Mouse (Mus musculus): ENCODE data around the gene Jmjd8. TPM values are rescaled to one million over a fixed set of nuclear protein-coding genes. Genes with fewer than 3 reads are reported as not detected.
"Not testable (repeated sequence)": the region's sequence is repeated elsewhere in the genome, so short reads cannot be mapped to it uniquely, and the experiment has no call there.

Jmjd8 gene
- polyA plus RNA-seq, 1 experiment from 2014 or later = 67.0 TPM

DNA sequence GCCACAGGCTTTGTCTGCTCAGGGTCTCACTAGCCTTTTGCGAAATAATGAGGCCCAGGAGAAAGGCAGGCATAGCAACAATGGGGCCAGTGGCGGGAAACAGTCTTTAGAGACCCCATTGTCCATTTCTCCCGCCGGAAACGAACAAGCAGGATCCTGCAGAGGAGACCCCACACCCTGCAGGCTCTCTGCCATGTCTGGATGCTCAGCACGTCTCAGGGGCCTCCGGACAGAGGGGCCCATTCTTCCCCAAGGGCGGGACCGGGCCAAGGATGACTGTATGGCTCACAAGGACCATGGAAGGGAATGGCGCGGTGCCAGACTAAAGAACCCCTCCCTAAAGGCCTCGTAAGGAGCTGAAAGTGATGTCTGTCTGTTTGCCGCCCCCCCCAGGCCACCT, 34.5 kb upstream of the Jmjd8 start:
- H3K9ac ChIP-seq (replicated peaks) = no peak overlapping the region
- H3K4me1 ChIP-seq = peaks cover 66% of the 10 kb centered on the region
- no peak overlapping the region for H3K4me3 ChIP-seq

GRCm38 (mm10) chr17:25794998-25795397, 33.7 kb upstream of the Jmjd8 start:
- Histone ChIP-seq H3K36me3 (no peaks in the 10 kb centered on the region), H3K27ac (replicated peaks) (peak overlapping the region; percentile 35; the same call in 1 of the 2 replicates), H3K4me3 (no peak overlapping the region), H3K4me1 (peaks cover 66% of the 10 kb centered on the region), H3K9me3 (no peaks in the 10 kb centered on the region), H3K9ac (replicated peaks) (no peak overlapping the region), H3K4me2 (replicated peaks) (peak overlapping the region; percentile 86), H3K27me3 (0 out of 2 replicates have a peak, but pooled peaks cover 4% of the 10 kb centered on the region)
- no peak for ATAC-seq (replicated peaks)
- 46% methylated on average over 17 of the region's 17 CpGs for WGBS

More for the DNA sequence above, 34.5 kb upstream of the Jmjd8 start:
- H3K27ac ChIP-seq (replicated peaks) = peak overlapping the region; percentile 95
- ATAC-seq (replicated peaks) = no peak
- H3K4me2 ChIP-seq (replicated peaks) = peak overlapping the region; percentile 86; the same call in 1 of the 2 replicates
- H3K27me3 ChIP-seq = 0 out of 2 replicates have a peak, but pooled peaks cover 4% of the 10 kb centered on the region
- 0 out of 2 replicates have a peak, but pooled peaks cover 6% of the 10 kb centered on the region for H3K36me3 ChIP-seq
- WGBS = 8% methylated on average over 13 of the region's 13 CpGs
- H3K9me3 ChIP-seq = no peaks in the 10 kb centered on the region

DNA sequence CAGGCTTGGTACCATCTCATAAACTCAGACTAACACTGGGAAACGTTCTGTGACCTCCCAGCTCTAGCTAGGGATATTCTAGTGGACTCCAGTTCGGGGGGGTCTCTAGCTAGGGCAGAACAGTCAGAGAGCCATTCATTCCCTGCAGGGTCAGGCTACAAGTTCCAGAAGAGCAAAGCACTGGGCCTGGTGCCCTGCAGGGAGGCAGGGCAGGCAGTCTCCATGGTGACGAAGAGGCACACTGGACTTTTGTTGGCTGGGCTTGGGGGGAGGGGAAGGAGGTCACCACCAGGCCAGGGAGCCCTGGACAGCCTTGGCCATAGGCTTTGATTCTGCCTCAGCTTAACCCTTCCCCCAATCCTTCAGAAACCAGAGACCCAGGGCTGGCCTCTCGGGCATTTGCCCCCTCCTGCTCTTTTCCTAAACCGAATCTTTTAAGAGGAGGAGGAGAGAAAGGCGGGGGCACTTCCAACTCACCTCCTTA, 33.0 kb upstream of the Jmjd8 start, which contains the start of gene AC134908.4:
AC134908.4 (minus strand) TSS at position 51 of the 484 bp plus-strand sequence.
- Histone ChIP-seq H3K4me1 (peaks cover 64% of the 10 kb centered on the region), H3K27ac (replicated peaks) (peak within 1 kb of the TSS; percentile 40), H3K4me2 (replicated peaks) (peak within 1 kb of the TSS; percentile 86), H3K9me3 (no peaks in the 10 kb centered on the region), H3K4me3 (peak within 1 kb of the TSS; percentile 63), H3K9ac (replicated peaks) (peak within 1 kb of the TSS; percentile 44), H3K27me3 (0 out of 2 replicates have a peak, but pooled peaks cover 4% of the 10 kb centered on the region), H3K36me3 (no peaks in the 10 kb centered on the region)
- no peak for ATAC-seq (replicated peaks)
- WGBS = 6% methylated on average over 6 of the region's 6 CpGs

- Histone ChIP-seq H3K4me1 (peaks cover 60% of the 10 kb centered on the region), H3K27me3 (0 out of 2 replicates have a peak, but pooled peaks cover 4% of the 10 kb centered on the region)
- WGBS = 1% methylated on average over 37 of the region's 37 CpGs
Measured at GRCm38 (mm10) chr17:25796211-25796771, 32.4 kb upstream of the Jmjd8 start.

GRCm38 (mm10) chr17:25796951-25797369, 31.7 kb upstream of the Jmjd8 start, which contains the start of gene Metrn:
Metrn (minus strand) TSS chr17:25797136.
- Histone ChIP-seq H3K36me3 (no peaks in the 10 kb centered on the region), H3K4me3 (peak within 1 kb of the TSS; percentile 63), H3K9ac (replicated peaks) (peak within 1 kb of the TSS; percentile 61), H3K4me2 (replicated peaks) (peak within 1 kb of the TSS; percentile 86), H3K9me3 (no peaks in the 10 kb centered on the region), H3K4me1 (peaks cover 55% of the 10 kb centered on the region), H3K27me3 (0 out of 2 replicates have a peak, but pooled peaks cover 4% of the 10 kb centered on the region), H3K27ac (replicated peaks) (peak within 1 kb of the TSS; percentile 40)
- 0% methylated on average over 33 of the region's 35 CpGs for WGBS
- peak; percentile 68 for ATAC-seq (replicated peaks)

More at GRCm38 (mm10) chr17:25796211-25796771, 32.4 kb upstream of the Jmjd8 start:
- ATAC-seq (replicated peaks) = no peak
- Histone ChIP-seq H3K36me3 (no peaks in the 10 kb centered on the region), H3K27ac (replicated peaks) (peak overlapping the region; percentile 40), H3K4me3 (peak overlapping the region; percentile 63), H3K9ac (replicated peaks) (peak overlapping the region; percentile 44), H3K9me3 (no peaks in the 10 kb centered on the region), H3K4me2 (replicated peaks) (peak overlapping the region; percentile 86)

DNA sequence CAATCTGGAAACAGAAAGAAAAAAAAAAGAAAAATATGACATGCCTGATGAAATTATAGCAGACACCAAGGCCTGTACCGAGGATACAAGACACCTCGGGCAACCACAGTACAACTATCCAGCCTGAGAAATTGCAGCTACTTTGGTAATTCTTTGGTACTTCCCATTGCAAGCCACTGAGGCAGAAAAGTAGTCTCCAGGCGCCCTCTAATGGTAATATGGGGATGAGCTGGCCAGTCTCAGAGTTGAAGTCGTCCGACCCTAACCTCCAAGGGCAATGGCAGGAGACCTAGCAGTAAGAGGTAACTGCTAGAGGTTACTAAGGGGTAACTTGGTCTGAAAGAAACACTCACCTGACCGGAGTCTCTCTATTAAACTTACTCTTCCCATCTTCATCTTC, 27.6 kb upstream of the Jmjd8 start:
- peaks cover 39% of the 10 kb centered on the region for H3K4me1 ChIP-seq
- H3K27me3 ChIP-seq = 0 out of 2 replicates have a peak, but pooled peaks cover 4% of the 10 kb centered on the region
- 8% methylated on average over 6 of the region's 6 CpGs for WGBS
- H3K4me2 ChIP-seq (replicated peaks) = no peak overlapping the region
- H3K27ac ChIP-seq (replicated peaks) = no peak overlapping the region
- H3K9ac ChIP-seq (replicated peaks) = no peak overlapping the region
- ATAC-seq (replicated peaks) = no peak
- no peaks in the 10 kb centered on the region for H3K9me3 ChIP-seq
- H3K36me3 ChIP-seq = no peaks in the 10 kb centered on the region
- no peak overlapping the region for H3K4me3 ChIP-seq

- Histone ChIP-seq H3K4me2 (replicated peaks) (peak overlapping the region; percentile 28), H3K27ac (replicated peaks) (peak overlapping the region; percentile 86), H3K36me3 (no peaks in the 10 kb centered on the region), H3K27me3 (no peaks in the 10 kb centered on the region), H3K4me1 (peaks cover 25% of the 10 kb centered on the region), H3K9me3 (no peaks in the 10 kb centered on the region), H3K9ac (replicated peaks) (peak overlapping the region; percentile 20; the same call in 1 of the 2 replicates), H3K4me3 (no peak overlapping the region)
- ATAC-seq (replicated peaks) = peak; percentile 87
- WGBS = 9% methylated on average over 10 of the region's 10 CpGs
Measured at GRCm38 (mm10) chr17:25802825-25803517, 25.7 kb upstream of the Jmjd8 start.

GRCm38 (mm10) chr17:25806507-25806906, 22.2 kb upstream of the Jmjd8 start:
- H3K4me3 ChIP-seq = no peak overlapping the region
- no peak overlapping the region for H3K9ac ChIP-seq (replicated peaks)
- no peaks in the 10 kb centered on the region for H3K9me3 ChIP-seq
- no peak for ATAC-seq (replicated peaks)
- peaks cover 46% of the 10 kb centered on the region for H3K4me1 ChIP-seq
- no peaks in the 10 kb centered on the region for H3K27me3 ChIP-seq
- 93% methylated on average over 4 of the region's 4 CpGs for WGBS
- no peak overlapping the region for H3K27ac ChIP-seq (replicated peaks)
- H3K36me3 ChIP-seq = no peaks in the 10 kb centered on the region
- no peak overlapping the region for H3K4me2 ChIP-seq (replicated peaks)

- not testable (repeated sequence) for H3K27me3 ChIP-seq; H3K9me3 ChIP-seq; H3K27ac ChIP-seq (replicated peaks); H3K36me3 ChIP-seq; H3K9ac ChIP-seq (replicated peaks); H3K4me3 ChIP-seq; ATAC-seq (replicated peaks); H3K4me2 ChIP-seq (replicated peaks)
- 49% methylated on average over 2 of the region's 2 CpGs for WGBS
- H3K4me1 ChIP-seq = peaks cover 43% of the 10 kb centered on the region
Measured at GRCm38 (mm10) chr17:25807452-25807851, 21.2 kb upstream of the Jmjd8 start.

- H3K4me3 ChIP-seq = peak overlapping the region; percentile 99
- peak overlapping the region; percentile 98 for H3K27ac ChIP-seq (replicated peaks)
- 45% methylated on average over 5 of the region's 5 CpGs for WGBS
- peaks cover 43% of the 10 kb centered on the region for H3K4me1 ChIP-seq
- H3K27me3 ChIP-seq = no peaks in the 10 kb centered on the region
- peak overlapping the region; percentile 89 for H3K4me2 ChIP-seq (replicated peaks)
- no peaks in the 10 kb centered on the region for H3K36me3 ChIP-seq
- ATAC-seq (replicated peaks) = peak; percentile 2; the same call in 1 of the 2 replicates
- H3K9ac ChIP-seq (replicated peaks) = peak overlapping the region; percentile 99
- H3K9me3 ChIP-seq = no peaks in the 10 kb centered on the region
Measured at GRCm38 (mm10) chr17:25808028-25808427, 20.6 kb upstream of the Jmjd8 start.

- Histone ChIP-seq H3K4me2 (replicated peaks) (peak within 1 kb of the TSS; percentile 89), H3K9me3 (no peaks in the 10 kb centered on the region), H3K9ac (replicated peaks) (peak within 1 kb of the TSS; percentile 99), H3K36me3 (no peaks in the 10 kb centered on the region), H3K27me3 (no peaks in the 10 kb centered on the region), H3K27ac (replicated peaks) (peak within 1 kb of the TSS; percentile 98), H3K4me1 (peaks cover 42% of the 10 kb centered on the region), H3K4me3 (peak within 1 kb of the TSS; percentile 99)
- peak; percentile 86 for ATAC-seq (replicated peaks)
- under 1% methylated on average over 93 of the region's 100 CpGs for WGBS
Measured at GRCm38 (mm10) chr17:25808789-25809605, 19.7 kb upstream of the Jmjd8 start, which contains the start of gene Fbxl16. Fbxl16 (plus strand) TSS chr17:25809085.

All from forebrain, embryonic 15.5 days (tissue).